18 mouse cellular contexts compared by ENCODE assay signal in genomic region chr16:14379888-14380287, GRCm38 (mm10). TPM values are rescaled to one million over a fixed set of nuclear protein-coding genes. Genes with fewer than 3 reads are reported as not detected.
DNase-seq lines count a peak whose midpoint lies in the region; ATAC-seq and TF ChIP-seq lines count a peak whose summit lies in the region.
"Had no signal": no experiment of that assay in that cellular context is flagged by ENCODE, and none has a peak within 500 bp of the region (broad histone marks: within the 10 kb centered on the region; RNA-seq: fewer than 3 reads in every experiment).

No protein-coding gene starts in this region.

- H3K4me3 ChIP-seq in layer of hippocampus, adult 2 months = no peak overlapping the region
- H3K4me3 ChIP-seq: heart, embryonic 13.5 days; hindbrain, embryonic 15.5 days; neural tube, embryonic 12.5 days had no signal

- DNase-seq in B cell, adult 2 months = peak; percentile 9 to 16
- DNase-seq in ZHBTc4 (ENCODE audit: low read depth, low spot score) = peak; percentile 20
- peak; percentile 27 to 45 for DNase-seq in thymus, postnatal 10 days (ENCODE audit: low spot score in 2 of 2)
- DNase-seq in adrenal gland, postnatal 14 days = no peak
- DNase-seq in layer of hippocampus, adult 2 months (ENCODE audit: low spot score in 2 of 2) = no peak
- no peak for DNase-seq in frontal cortex, postnatal 36 days (ENCODE audit: low spot score in 2 of 2)
- DNase-seq: cerebellum, adult 18-20 months; gastrocnemius, postnatal 10 days; kidney, adult 2 months; kidney, postnatal 4 days; lung, postnatal 10 days; midbrain, embryonic 14.5 days had no signal

- ATAC-seq in megakaryocyte, adult 5-6 weeks (ENCODE audit: poor library complexity, severe bottlenecking) = peak; percentile 72
- ATAC-seq: forebrain, embryonic 14.5 days had no signal

- TF ChIP-seq CTCF in layer of hippocampus, adult 2 months (conservative IDR thresholded peaks at IDR 0.05) = no peak

- no peak overlapping the region for H3K27ac ChIP-seq in layer of hippocampus, adult 2 months
- H3K27ac ChIP-seq: heart, embryonic 13.5 days; hindbrain, embryonic 15.5 days; liver, embryonic 14.5 days; neural tube, embryonic 12.5 days had no signal

RNA-seq across cellular contexts. Expression of gene Abcc1, which starts 18.5 kb away (rescaled TPM):
- 13.3 and 18.0 TPM in 2 replicates for total RNA-seq in megakaryocyte, adult 5-6 weeks (2015)
- 16.6 and 17.4 TPM in 2 replicates for total RNA-seq in megakaryocyte, adult 5-6 weeks (2017)
- 20.6 and 24.1 TPM in 2 replicates for total RNA-seq in adrenal gland, postnatal 14 days (2021)
- total RNA-seq in layer of hippocampus, adult 2 months (2021) = 10 to 100 TPM; 15.4 to 17.9 TPM

Comparison
In these comparisons a context has a peak if more than half of its experiments do, and no peak if none do; other contexts are left out.
1. DNase-seq: peak in B cell, adult 2 months (2 of 2), ZHBTc4 (single experiment) and thymus, postnatal 10 days (2 of 2); none in adrenal gland, postnatal 14 days (single experiment), layer of hippocampus, adult 2 months (0 of 2) and frontal cortex, postnatal 36 days (0 of 2).